Mouse (Mus musculus) MEL (cell line): Measurements from ENCODE around the gene Tcf7. TPM values are rescaled to one million over a fixed set of nuclear protein-coding genes. Genes with fewer than 3 reads are reported as not detected.

ENCODE experiments used
- DNase-seq: peaks from one replicate; pipeline ENCODE4 v3.0.0; 2011; ENCODE audit warnings: low read depth, low spot score
- H3K27ac ChIP-seq: 2 replicates; pipeline ENCODE4 v1.5.1; 2012; ENCODE audit warnings: low read depth, mild to moderate bottlenecking, control low read depth, low read length, moderate library complexity; ENCODE audit not compliant: control insufficient read depth
- H3K27me3 ChIP-seq, 2 experiments: fragments of 150-350 bp in 1 of 2; sonication (generic) in 1 of 2; 2 replicates each; pipeline ENCODE4 v1.6.1; 2012; ENCODE audit warnings: low read length in 2 of 2, mild to moderate bottlenecking in 2 of 2, improper control_type of control experiment in 1 of 2, moderate library complexity in 1 of 2; ENCODE audit not compliant: insufficient read depth in 2 of 2, control insufficient read depth in 1 of 2
- H3K36me3 ChIP-seq, 2 experiments: 2 replicates each; pipeline ENCODE4 v1.6.1; 2012 to 2014; ENCODE audit warnings: low read length in 2 of 2, improper control_type of control experiment in 1 of 2, inconsistent platforms in 1 of 2, mild to moderate bottlenecking in 1 of 2; ENCODE audit not compliant: insufficient read depth in 2 of 2, control insufficient read depth in 1 of 2
- H3K4me1 ChIP-seq, 2 experiments: fragments of 150-350 bp in 1 of 2; sonication (generic) in 1 of 2; 2 replicates each; pipeline ENCODE4 v1.6.1; 2012; ENCODE audit warnings: low read length in 2 of 2, improper control_type of control experiment in 1 of 2, mild to moderate bottlenecking in 1 of 2; ENCODE audit not compliant: insufficient read depth in 2 of 2, control insufficient read depth in 1 of 2
- H3K4me3 ChIP-seq, 2 experiments: fragments of 150-350 bp in 1 of 2; sonication (generic) in 1 of 2; 2 replicates each; pipeline ENCODE4 v1.5.1; 2012; ENCODE audit warnings: low read depth in 2 of 2, low read length in 2 of 2, mild to moderate bottlenecking in 2 of 2, moderate library complexity in 2 of 2, control low read depth in 1 of 2, improper control_type of control experiment in 1 of 2; ENCODE audit not compliant: control insufficient read depth in 1 of 2, insufficient read depth in 1 of 2
- H3K79me2 ChIP-seq: 2 replicates; pipeline ENCODE4 v1.6.1; 2012; ENCODE audit warnings: mild to moderate bottlenecking, low read length, moderate library complexity; ENCODE audit not compliant: control insufficient read depth, poor library complexity, insufficient read depth
- H3K9ac ChIP-seq: 2 replicates; pipeline ENCODE4 v1.6.1; 2012; ENCODE audit warnings: low read depth, mild to moderate bottlenecking, control low read depth, low read length, moderate library complexity; ENCODE audit not compliant: control insufficient read depth, poor library complexity, severe bottlenecking
- H3K9me3 ChIP-seq: fragments of 150-350 bp; sonication (generic); replicated peaks from 2 replicates; pipeline ENCODE4 v1.6.1; 2012; ENCODE audit warnings: mild to moderate bottlenecking, low read length, improper control_type of control experiment, moderate library complexity; ENCODE audit not compliant: insufficient read depth
- CTCF ChIP-seq, 3 experiments: IDR thresholded peaks in 2 of 3; conservative IDR thresholded peaks in 1 of 3; 2 replicates each; pipeline ENCODE4 v1.5.1; 2011 to 2012; ENCODE audit warnings: low read length in 3 of 3, low read depth in 2 of 3, mild to moderate bottlenecking in 2 of 3, improper control_type of control experiment in 1 of 3, inconsistent platforms in 1 of 3, mixed read lengths in 1 of 3, moderate library complexity in 1 of 3; ENCODE audit not compliant: control insufficient read depth in 1 of 3, insufficient read depth in 1 of 3, poor library complexity in 1 of 3, severe bottlenecking in 1 of 3
- E2F4 ChIP-seq: IDR thresholded peaks from 2 replicates; pipeline ENCODE4 v1.6.1; 2011; ENCODE audit warnings: low read depth, low read length, improper control_type of control experiment, borderline replicate concordance
- ELF1 ChIP-seq: IDR thresholded peaks from 2 replicates; pipeline ENCODE4 v1.6.1; 2014; ENCODE audit warnings: low read depth, mild to moderate bottlenecking, inconsistent platforms, low read length, improper control_type of control experiment, moderate library complexity
- ETS1 ChIP-seq: IDR thresholded peaks from 2 replicates; pipeline ENCODE4 v1.6.1; 2012; ENCODE audit warnings: low read depth, mild to moderate bottlenecking, inconsistent platforms, low read length, improper control_type of control experiment, moderate library complexity
- JUND ChIP-seq: IDR thresholded peaks from 2 replicates; pipeline ENCODE4 v1.6.1; 2011; ENCODE audit warnings: low read depth, mild to moderate bottlenecking, improper control_type of control experiment, low read length
- KAT2A ChIP-seq: conservative IDR thresholded peaks from 2 replicates; pipeline ENCODE4 v1.6.1; 2012; ENCODE audit warnings: low read depth, low read length, improper control_type of control experiment, inconsistent platforms
- MYC ChIP-seq: IDR thresholded peaks from 2 replicates; pipeline ENCODE4 v1.6.1; 2011; ENCODE audit warnings: low read depth, mild to moderate bottlenecking, low read length, improper control_type of control experiment, moderate library complexity
- NRF1 ChIP-seq: IDR thresholded peaks from 2 replicates; pipeline ENCODE4 v1.6.1; 2014; ENCODE audit warnings: low read depth, mild to moderate bottlenecking, inconsistent platforms, low read length, improper control_type of control experiment, moderate library complexity; ENCODE audit not compliant: poor library complexity, insufficient read depth, severe bottlenecking
- POLR2AphosphoS5 ChIP-seq: IDR thresholded peaks from 2 replicates; pipeline ENCODE4 v1.6.1; 2012; ENCODE audit warnings: low read depth, borderline replicate concordance, mild to moderate bottlenecking, inconsistent platforms, low read length, moderate library complexity, mixed read lengths
- RAD21 ChIP-seq: IDR thresholded peaks from 2 replicates; pipeline ENCODE4 v1.6.1; 2011; ENCODE audit warnings: mild to moderate bottlenecking, low read depth, low read length, improper control_type of control experiment
- SIN3A ChIP-seq: IDR thresholded peaks from 2 replicates; pipeline ENCODE4 v1.6.1; 2012; ENCODE audit warnings: low read length, improper control_type of control experiment, inconsistent platforms
- SMC3 ChIP-seq: IDR thresholded peaks from 2 replicates; pipeline ENCODE4 v1.6.1; 2011; ENCODE audit warnings: low read depth, low read length, improper control_type of control experiment
- TBP ChIP-seq: IDR thresholded peaks from 2 replicates; pipeline ENCODE4 v1.8.0; 2011; ENCODE audit warnings: low read depth, low read length, improper control_type of control experiment
- TCF12 ChIP-seq: IDR thresholded peaks from 2 replicates; pipeline ENCODE4 v1.6.1; 2014; ENCODE audit warnings: low read depth, mild to moderate bottlenecking, inconsistent platforms, low read length, improper control_type of control experiment, moderate library complexity
- UBTF ChIP-seq: IDR thresholded peaks from 2 replicates; pipeline ENCODE4 v1.6.1; 2012; ENCODE audit warnings: low read depth, mild to moderate bottlenecking, inconsistent platforms, low read length, improper control_type of control experiment, moderate library complexity, borderline replicate concordance; ENCODE audit not compliant: insufficient read depth
- USF1 ChIP-seq: IDR thresholded peaks from 2 replicates; pipeline ENCODE4 v1.6.1; 2014; ENCODE audit warnings: low read depth, mild to moderate bottlenecking, inconsistent platforms, low read length, improper control_type of control experiment, moderate library complexity
- ZKSCAN1 ChIP-seq: IDR thresholded peaks from 2 replicates; pipeline ENCODE4 v1.6.1; 2012; ENCODE audit warnings: low read depth, mild to moderate bottlenecking, inconsistent platforms, low read length, improper control_type of control experiment, moderate library complexity
- ZNF384 ChIP-seq: IDR thresholded peaks from 2 replicates; pipeline ENCODE4 v1.6.1; 2012; ENCODE audit warnings: low read depth, mild to moderate bottlenecking, inconsistent platforms, low read length, improper control_type of control experiment
- polyA plus RNA-seq, 2 experiments: library from polyadenylated mRNA; stranded (reverse) in 1 of 2; unstranded in 1 of 2; fragments of >175 nt in 1 of 2; fragments of >200 nt in 1 of 2; gene quantifications; 2 replicates each; pipeline versions ENCODE4 v1.2.1 to v1.2.4; 2012; ENCODE audit warnings: low replicate concordance in 2 of 2, low read depth in 1 of 2; ENCODE audit not compliant: insufficient read length in 2 of 2, insufficient read depth in 1 of 2, missing spikeins in 1 of 2
- total RNA-seq: library from RNA; depleted of rRNA; stranded (reverse); fragments of 300-350 nt; gene quantifications from 2 replicates; pipeline ENCODE4 v1.2.3, GENCODE M21; 2012

Gene Tcf7
- total and polyA plus RNA-seq, 3 experiments = 0.12 to 2.3 TPM; not detected in 1

DNA sequence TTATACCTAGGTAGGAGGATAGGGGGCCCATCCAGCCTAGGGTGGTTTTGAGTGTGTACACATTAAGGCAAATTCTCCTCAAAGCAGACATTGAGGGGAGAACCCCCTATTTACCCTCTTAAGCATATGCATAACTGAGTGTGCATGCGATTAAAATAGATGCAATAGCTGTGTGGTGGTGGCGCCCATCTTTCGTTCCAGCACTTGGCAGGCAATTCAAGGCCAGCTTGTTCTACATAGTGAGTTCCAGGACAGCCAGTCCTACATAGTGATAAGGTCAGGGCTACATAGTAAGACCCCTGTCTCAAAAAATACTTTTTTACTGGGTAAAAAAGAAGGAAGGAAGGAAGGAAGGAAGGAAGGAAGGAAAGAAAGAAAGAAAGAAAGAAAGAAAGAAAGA is 19.9 kb upstream of the Tcf7 start:
- Histone ChIP-seq H3K27me3 (no peaks in the 10 kb centered on the region; a peak in 2 of 4 replicates), H3K9me3 (no peaks in the 10 kb centered on the region), H3K4me1 (peaks cover 0 to 14% of the 10 kb centered on the region in 2 experiments; a peak in 3 of 4 replicates), H3K36me3 (peaks cover 0 to 8% of the 10 kb centered on the region in 2 experiments; a peak in 1 of 4 replicates), H3K79me2 (no peaks in the 10 kb centered on the region), H3K4me3 (no peak overlapping the region), H3K9ac (no peak overlapping the region), H3K27ac (no peak overlapping the region)
- DNase-seq = no peak
- TF ChIP-seq CTCF (IDR thresholded peaks at IDR 0.05 in 2 of 3, conservative IDR thresholded peaks at IDR 0.05 in 1 of 3; ENCODE audit: control insufficient read depth in 1 of 3, insufficient read depth in 1 of 3, low read depth in 2 of 3, low read length in 3 of 3, poor library complexity in 1 of 3, severe bottlenecking in 1 of 3) (no peak), TBP (no peak), TCF12 (no peak), ZKSCAN1 (no peak), ELF1 (no peak), ZNF384 (no peak), SMC3 (no peak), RAD21 (no peak), MYC (no peak), NRF1 (no peak), E2F4 (no peak), POLR2AphosphoS5 (no peak), ETS1 (no peak)

GRCm38 (mm10) chr11:52299687-52300086 is 16.9 kb upstream of the Tcf7 start:
- DNase-seq = no peak
- no peaks in the 10 kb centered on the region for H3K79me2 ChIP-seq
- H3K4me3 ChIP-seq = no peak overlapping the region
- H3K27me3 ChIP-seq = no peaks in the 10 kb centered on the region; a peak in 2 of 4 replicates
- no peak overlapping the region for H3K27ac ChIP-seq
- H3K4me1 ChIP-seq = no peaks in the 10 kb centered on the region
- no peaks in the 10 kb centered on the region for H3K9me3 ChIP-seq
- TF ChIP-seq USF1 (no peak), SIN3A (no peak), JUND (no peak), UBTF (no peak), KAT2A (no peak), TBP (no peak)
- H3K36me3 ChIP-seq = no peaks in the 10 kb centered on the region
- H3K9ac ChIP-seq = no peak overlapping the region
